Mouse (Mus musculus): ENCODE measurements around the gene Thsd4. TPM values are rescaled to one million over a fixed set of nuclear protein-coding genes. Genes with fewer than 3 reads are reported as not detected.

The Thsd4 gene
- polyA plus RNA-seq, 1 experiment from 2014 or later = 21.1 TPM

- H3K9me3 ChIP-seq = no peaks in the 10 kb centered on the region
- H3K4me3 ChIP-seq (replicated peaks) = no peak overlapping the region
- no peak for ATAC-seq (ENCODE audit: insufficient read depth, low FRiP score, low read depth)
- H3K4me2 ChIP-seq = no peak overlapping the region
- peaks cover 19% of the 10 kb centered on the region; the same call in 1 of the 2 replicates for H3K4me1 ChIP-seq
- no peaks in the 10 kb centered on the region for H3K36me3 ChIP-seq
- 34% methylated on average over 3 of the region's 3 CpGs for WGBS
- peak overlapping the region; percentile 35; the same call in 1 of the 2 replicates for H3K27ac ChIP-seq
- no peaks in the 10 kb centered on the region for H3K27me3 ChIP-seq (replicated peaks)
- H3K9ac ChIP-seq = no peak overlapping the region
Observed at GRCm38 (mm10) chr9:60480052-60480451, 41.8 kb downstream of the Thsd4 start.

- Histone ChIP-seq H3K27me3 (replicated peaks) (no peaks in the 10 kb centered on the region), H3K9ac (no peak overlapping the region), H3K9me3 (no peaks in the 10 kb centered on the region), H3K4me1 (peaks cover 19% of the 10 kb centered on the region; the same call in 1 of the 2 replicates), H3K4me2 (no peak overlapping the region), H3K4me3 (replicated peaks) (no peak overlapping the region), H3K36me3 (no peaks in the 10 kb centered on the region), H3K27ac (peak overlapping the region; percentile 40; the same call in 1 of the 2 replicates)
- WGBS = 23% methylated on average over 6 of the region's 6 CpGs
- peak; percentile 61; the same call in 1 of the 2 replicates for ATAC-seq (ENCODE audit: insufficient read depth, low FRiP score, low read depth)
Observed at GRCm38 (mm10) chr9:60478806-60479205, 43.0 kb downstream of the Thsd4 start.

GRCm38 (mm10) chr9:60477991-60478750, 43.7 kb downstream of the Thsd4 start:
- Histone ChIP-seq H3K9me3 (no peaks in the 10 kb centered on the region), H3K4me3 (replicated peaks) (no peak overlapping the region), H3K9ac (no peak overlapping the region), H3K36me3 (no peaks in the 10 kb centered on the region), H3K27ac (peak overlapping the region; percentile 78), H3K4me1 (peaks cover 19% of the 10 kb centered on the region; the same call in 1 of the 2 replicates), H3K4me2 (peak overlapping the region; percentile 40), H3K27me3 (replicated peaks) (no peaks in the 10 kb centered on the region)
- peak; percentile 59; the same call in 1 of the 2 replicates for ATAC-seq (ENCODE audit: insufficient read depth, low FRiP score, low read depth)
- WGBS = 14% methylated on average over 14 of the region's 14 CpGs

- Histone ChIP-seq H3K27ac (no peak overlapping the region), H3K4me1 (no peaks in the 10 kb centered on the region; the same call in 1 of the 2 replicates), H3K9me3 (no peaks in the 10 kb centered on the region), H3K4me2 (no peak overlapping the region), H3K36me3 (no peaks in the 10 kb centered on the region), H3K27me3 (replicated peaks) (no peaks in the 10 kb centered on the region), H3K4me3 (replicated peaks) (no peak overlapping the region), H3K9ac (no peak overlapping the region)
- ATAC-seq (ENCODE audit: insufficient read depth, low FRiP score, low read depth) = no peak
- 91% methylated on average over 13 of the region's 13 CpGs for WGBS
Observed at GRCm38 (mm10) chr9:60460010-60460982, 61.5 kb downstream of the Thsd4 start.

- H3K27me3 ChIP-seq (replicated peaks) = no peaks in the 10 kb centered on the region
- H3K4me2 ChIP-seq = peak overlapping the region; percentile 13; the same call in 1 of the 2 replicates
- peak overlapping the region; percentile 81 for H3K27ac ChIP-seq
- peaks cover 8% of the 10 kb centered on the region; the same call in 1 of the 2 replicates for H3K4me1 ChIP-seq
- H3K9me3 ChIP-seq = no peaks in the 10 kb centered on the region
- no peaks in the 10 kb centered on the region for H3K36me3 ChIP-seq
- WGBS = 36% methylated on average over 14 of the region's 14 CpGs
- ATAC-seq (ENCODE audit: insufficient read depth, low FRiP score, low read depth) = 0 out of 2 replicates have a peak, but pooled peaks have one; percentile 19
- H3K4me3 ChIP-seq (replicated peaks) = no peak overlapping the region
- H3K9ac ChIP-seq = no peak overlapping the region
Observed at GRCm38 (mm10) chr9:60458468-60458962, 63.3 kb downstream of the Thsd4 start.

GRCm38 (mm10) chr9:60457359-60458210, 64.3 kb downstream of the Thsd4 start:
- no peak overlapping the region for H3K4me3 ChIP-seq (replicated peaks)
- WGBS = 54% methylated on average over 18 of the region's 18 CpGs
- H3K9ac ChIP-seq = no peak overlapping the region
- H3K9me3 ChIP-seq = no peaks in the 10 kb centered on the region
- H3K4me1 ChIP-seq = peaks cover 8% of the 10 kb centered on the region; the same call in 1 of the 2 replicates
- H3K27me3 ChIP-seq (replicated peaks) = no peaks in the 10 kb centered on the region
- peak; percentile 40; the same call in 1 of the 2 replicates for ATAC-seq (ENCODE audit: insufficient read depth, low FRiP score, low read depth)
- H3K36me3 ChIP-seq = no peaks in the 10 kb centered on the region
- peak overlapping the region; percentile 32; the same call in 1 of the 2 replicates for H3K4me2 ChIP-seq
- H3K27ac ChIP-seq = peak overlapping the region; percentile 81

GRCm38 (mm10) chr9:60456651-60457050, 65.2 kb downstream of the Thsd4 start:
- Histone ChIP-seq H3K4me2 (no peak overlapping the region), H3K27me3 (replicated peaks) (no peaks in the 10 kb centered on the region), H3K4me1 (peaks cover 8% of the 10 kb centered on the region; the same call in 1 of the 2 replicates), H3K9me3 (no peaks in the 10 kb centered on the region), H3K9ac (no peak overlapping the region), H3K4me3 (replicated peaks) (no peak overlapping the region), H3K27ac (peak overlapping the region; percentile 38), H3K36me3 (no peaks in the 10 kb centered on the region)
- WGBS = 59% methylated on average over 5 of the region's 5 CpGs
- ATAC-seq (ENCODE audit: insufficient read depth, low FRiP score, low read depth) = no peak

GRCm38 (mm10) chr9:60454406-60455076, 67.3 kb downstream of the Thsd4 start:
- Histone ChIP-seq H3K27ac (peak overlapping the region; percentile 35; the same call in 1 of the 2 replicates), H3K9me3 (no peaks in the 10 kb centered on the region), H3K4me3 (replicated peaks) (no peak overlapping the region), H3K9ac (no peak overlapping the region), H3K27me3 (replicated peaks) (no peaks in the 10 kb centered on the region), H3K4me1 (peaks cover 8% of the 10 kb centered on the region; the same call in 1 of the 2 replicates), H3K36me3 (no peaks in the 10 kb centered on the region), H3K4me2 (no peak overlapping the region)
- peak; percentile 51 for ATAC-seq (ENCODE audit: insufficient read depth, low FRiP score, low read depth)
- WGBS = 71% methylated on average over 13 of the region's 13 CpGs

- Histone ChIP-seq H3K4me2 (no peak overlapping the region), H3K4me3 (replicated peaks) (no peak overlapping the region), H3K27me3 (replicated peaks) (no peaks in the 10 kb centered on the region), H3K27ac (no peak overlapping the region), H3K9me3 (no peaks in the 10 kb centered on the region), H3K36me3 (no peaks in the 10 kb centered on the region), H3K4me1 (peaks cover 6% of the 10 kb centered on the region; the same call in 1 of the 2 replicates), H3K9ac (no peak overlapping the region)
- WGBS = 70% methylated on average over 3 of the region's 3 CpGs
- ATAC-seq (ENCODE audit: insufficient read depth, low FRiP score, low read depth) = peak; percentile 67; the same call in 1 of the 2 replicates
Observed at GRCm38 (mm10) chr9:60449498-60449897, 72.3 kb downstream of the Thsd4 start.

- WGBS = 36% methylated on average over 4 of the region's 4 CpGs
Observed at GRCm38 (mm10) chr9:60445821-60446220, 76.0 kb downstream of the Thsd4 start.

More at GRCm38 (mm10) chr9:60445821-60446220, 76.0 kb downstream of the Thsd4 start:
- H3K4me1 ChIP-seq = peaks cover 2% of the 10 kb centered on the region; the same call in 1 of the 2 replicates
- H3K36me3 ChIP-seq = no peaks in the 10 kb centered on the region
- no peaks in the 10 kb centered on the region for H3K9me3 ChIP-seq
- no peak overlapping the region for H3K9ac ChIP-seq
- 0 out of 2 replicates have a peak overlapping the region, but pooled peaks have one; percentile 42 for H3K27ac ChIP-seq
- H3K27me3 ChIP-seq (replicated peaks) = no peaks in the 10 kb centered on the region
- no peak for ATAC-seq (ENCODE audit: insufficient read depth, low FRiP score, low read depth)
- H3K4me2 ChIP-seq = no peak overlapping the region
- no peak overlapping the region for H3K4me3 ChIP-seq (replicated peaks)

Data from stomach, embryonic 15.5 days (tissue).